Mouse (Mus musculus): ENCODE results near the gene Gm12666.
"Not testable (repeated sequence)": the region's sequence is repeated elsewhere in the genome, so short reads cannot be mapped to it uniquely, and the experiment has no call there.

The Gm12666 gene

GRCm38 (mm10) chr4:92191649-92192048, at the start of gene Gm12666:
Gm12666 (minus strand) TSS chr4:92191749.
- not testable (repeated sequence) for DNase-seq (ENCODE audit: low read depth)

- peak; percentile 61 for DNase-seq (ENCODE audit: low read depth)
Observed at GRCm38 (mm10) chr4:92226326-92226725, 34.8 kb upstream of the Gm12666 start.

DNA sequence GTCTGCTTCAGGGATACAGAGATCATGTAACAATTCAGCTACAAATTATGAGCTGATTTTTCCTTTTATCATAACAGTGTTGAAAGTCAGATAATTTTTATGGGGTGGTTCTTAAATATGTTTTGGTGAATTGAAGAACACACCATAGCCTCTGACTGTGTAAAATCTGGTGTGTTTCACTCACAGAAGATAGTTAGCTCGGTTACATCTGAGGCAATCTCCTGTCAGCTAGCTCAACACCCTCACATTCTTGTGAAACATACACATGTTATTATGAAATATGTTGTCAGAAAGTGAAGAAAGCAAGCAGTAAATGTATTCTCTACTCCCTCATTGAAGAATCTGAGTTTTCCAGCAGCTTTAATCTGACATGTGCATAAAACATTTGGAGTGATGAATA, 24.7 kb upstream of the Gm12666 start:
- DNase-seq (ENCODE audit: low read depth): peak; percentile 11

DNA sequence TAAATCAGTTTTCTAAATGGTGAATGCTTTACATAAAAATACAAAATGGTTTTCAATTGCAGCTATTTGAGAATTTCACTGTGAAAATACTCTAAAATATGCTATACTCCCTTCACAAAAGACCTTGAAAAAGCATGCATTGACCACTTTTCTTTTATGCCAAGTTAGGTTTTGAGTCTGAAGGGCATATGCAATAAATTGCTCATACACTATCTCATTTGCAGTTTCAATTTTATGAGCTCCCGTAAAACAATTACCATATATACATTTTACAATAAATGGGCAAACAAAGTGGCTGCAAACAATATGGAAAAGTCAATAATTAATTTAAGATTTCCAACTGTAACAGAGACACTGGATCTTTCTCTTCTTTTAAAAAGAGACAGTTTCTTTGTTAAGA, 38.9 kb downstream of the Gm12666 start:
- DNase-seq (ENCODE audit: low read depth): no peak

- DNase-seq (ENCODE audit: low read depth): no peak
Observed at GRCm38 (mm10) chr4:92147134-92147533, 44.4 kb downstream of the Gm12666 start, which contains the start of gene Izumo3. Izumo3 (minus strand) TSS chr4:92147234.

All from NIH3T3 (cell line).